Mouse (Mus musculus) heart, embryonic 14.5 days (tissue): ENCODE data around the gene Mier2. TPM values are rescaled to one million over a fixed set of nuclear protein-coding genes. Genes with fewer than 3 reads are reported as not detected.

ENCODE experiments used
- ATAC-seq: fragments of 200-750 bp; cut with Nextera tagmentation; 2 replicates; pipeline ENCODE4 v1.8.0; 2017; ENCODE audit warnings: low read depth, moderate TSS enrichment; ENCODE audit not compliant: insufficient number of reproducible peaks, insufficient read depth, low FRiP score
- H3K27ac ChIP-seq, 2 experiments: fragments of 200-500 bp in 1 of 2; fragments of 300-500 bp in 1 of 2; sonication (generic) in 1 of 2; replicated peaks in 1 of 2; 2 replicates each; pipeline ENCODE4 v1.5.1; 2012 to 2014; ENCODE audit warnings: low read depth in 2 of 2, low read length in 2 of 2, control low read depth in 1 of 2, mild to moderate bottlenecking in 1 of 2, mixed read lengths in 1 of 2; ENCODE audit not compliant: control insufficient read depth in 1 of 2, insufficient read depth in 1 of 2
- H3K27me3 ChIP-seq: fragments of 300-500 bp; sonication (generic); 2 replicates; pipeline ENCODE4 v1.6.1; 2014; ENCODE audit warnings: mild to moderate bottlenecking, low read length, control low read depth; ENCODE audit not compliant: control insufficient read depth, insufficient read depth
- H3K36me3 ChIP-seq: fragments of 300-500 bp; sonication (generic); 2 replicates; pipeline ENCODE4 v1.6.1; 2014; ENCODE audit warnings: mild to moderate bottlenecking, control low read depth, low read length, mixed read lengths; ENCODE audit not compliant: control insufficient read depth, insufficient read depth
- H3K4me1 ChIP-seq, 2 experiments: fragments of 200-500 bp in 1 of 2; fragments of 300-500 bp in 1 of 2; sonication (generic) in 1 of 2; 2 replicates each; pipeline ENCODE4 v1.6.1; 2012 to 2014; ENCODE audit warnings: low read length in 2 of 2, control low read depth in 1 of 2, mixed read lengths in 1 of 2; ENCODE audit not compliant: control insufficient read depth in 2 of 2, insufficient read depth in 2 of 2
- H3K4me2 ChIP-seq: fragments of 300-500 bp; sonication (generic); 2 replicates; pipeline ENCODE4 v1.6.1; 2014; ENCODE audit warnings: mild to moderate bottlenecking, low read length
- H3K4me3 ChIP-seq, 2 experiments: fragments of 200-500 bp in 1 of 2; fragments of 300-500 bp in 1 of 2; sonication (generic) in 1 of 2; 2 replicates each; pipeline ENCODE4 v1.5.1; 2012 to 2014; ENCODE audit warnings: low read length in 2 of 2, mild to moderate bottlenecking in 2 of 2, control low read depth in 1 of 2, low read depth in 1 of 2, moderate library complexity in 1 of 2; ENCODE audit not compliant: control insufficient read depth in 1 of 2, insufficient read depth in 1 of 2
- H3K9ac ChIP-seq: fragments of 300-500 bp; sonication (generic); 2 replicates; pipeline ENCODE4 v1.6.1; 2014; ENCODE audit warnings: mild to moderate bottlenecking, low read length
- H3K9me3 ChIP-seq: fragments of 300-500 bp; sonication (generic); 2 replicates; pipeline ENCODE4 v1.6.1; 2016; ENCODE audit warnings: low read length, control low read depth; ENCODE audit not compliant: control insufficient read depth
- WGBS: fragments of 180-500 bp; shearing (Covaris S2); extraction: QIAGEN DNeasy Blood & Tissue Kit; methylation state at CpG from one replicate; pipeline ENCODE4 v1.1.7; 2014; 5-methylcytosine and 5-hydroxymethylcytosine counted together
- polyA plus RNA-seq: library from polyadenylated mRNA; unstranded; fragments of >200 nt; fragmentation: Nextera tagmentation; extraction: Ambion mirVana; gene quantifications from 2 replicates; pipeline ENCODE4 v1.2.1, GENCODE M21; 2014

The Mier2 gene
- polyA plus RNA-seq, 1 experiment from 2014 or later = 30.6 TPM

- H3K27me3 ChIP-seq = no peaks in the 10 kb centered on the region
- no peak for ATAC-seq
- peaks cover 85% of the 10 kb centered on the region for H3K36me3 ChIP-seq
- no peak overlapping the region for H3K4me3 ChIP-seq
- no peak overlapping the region for H3K4me2 ChIP-seq
- H3K9me3 ChIP-seq = no peaks in the 10 kb centered on the region
- H3K9ac ChIP-seq = no peak overlapping the region
- peaks cover 2 to 4% of the 10 kb centered on the region in 2 experiments; a peak in 1 of 4 replicates for H3K4me1 ChIP-seq
- no peak overlapping the region for H3K27ac ChIP-seq
- WGBS = 92% methylated on average over 11 of the region's 11 CpGs
These were observed 8.5 kb downstream of the Mier2 start for GRCm38 (mm10) chr10:79546483-79546882.

- Histone ChIP-seq H3K36me3 (peaks cover 91% of the 10 kb centered on the region), H3K9ac (no peak overlapping the region), H3K27ac (no peak overlapping the region), H3K27me3 (no peaks in the 10 kb centered on the region), H3K4me1 (peaks cover 2 to 4% of the 10 kb centered on the region in 2 experiments; a peak in 1 of 4 replicates), H3K9me3 (no peaks in the 10 kb centered on the region), H3K4me3 (no peak overlapping the region), H3K4me2 (no peak overlapping the region)
- no peak for ATAC-seq
- WGBS = 87% methylated on average over 12 of the region's 12 CpGs
These were observed 9.1 kb downstream of the Mier2 start for GRCm38 (mm10) chr10:79545891-79546290.

- no peak for ATAC-seq
- peaks cover 2 to 4% of the 10 kb centered on the region in 2 experiments; a peak in 1 of 4 replicates for H3K4me1 ChIP-seq
- H3K27ac ChIP-seq = no peak overlapping the region
- H3K36me3 ChIP-seq = peaks cover 100% of the 10 kb centered on the region
- H3K9me3 ChIP-seq = no peaks in the 10 kb centered on the region
- no peaks in the 10 kb centered on the region for H3K27me3 ChIP-seq
- no peak overlapping the region for H3K9ac ChIP-seq
- H3K4me2 ChIP-seq = no peak overlapping the region
- WGBS = 95% methylated on average over 5 of the region's 5 CpGs
- H3K4me3 ChIP-seq = no peak overlapping the region
These were observed 10.4 kb downstream of the Mier2 start for GRCm38 (mm10) chr10:79544631-79545030.

- H3K4me3 ChIP-seq = no peak overlapping the region
- no peak overlapping the region for H3K9ac ChIP-seq
- WGBS = 58% methylated on average over 9 of the region's 9 CpGs
- H3K9me3 ChIP-seq = no peaks in the 10 kb centered on the region
- H3K4me1 ChIP-seq = peaks cover 2 to 4% of the 10 kb centered on the region in 2 experiments; a peak in 1 of 4 replicates
- peaks cover 100% of the 10 kb centered on the region for H3K36me3 ChIP-seq
- H3K27ac ChIP-seq = no peak overlapping the region
- H3K4me2 ChIP-seq = no peak overlapping the region
- no peaks in the 10 kb centered on the region for H3K27me3 ChIP-seq
- ATAC-seq = no peak
These were observed 11.0 kb downstream of the Mier2 start for GRCm38 (mm10) chr10:79543884-79544597.

GRCm38 (mm10) chr10:79542171-79542570 lies 12.8 kb downstream of the Mier2 start:
- Histone ChIP-seq H3K27me3 (no peaks in the 10 kb centered on the region), H3K36me3 (peaks cover 85% of the 10 kb centered on the region), H3K9me3 (no peaks in the 10 kb centered on the region), H3K4me3 (no peak overlapping the region), H3K27ac (no peak overlapping the region), H3K4me1 (0 out of 4 replicates have a peak, but pooled peaks cover 0 to under 1% of the 10 kb centered on the region in 2 experiments), H3K4me2 (no peak overlapping the region), H3K9ac (no peak overlapping the region)
- 91% methylated on average over 11 of the region's 11 CpGs for WGBS
- no peak for ATAC-seq

GRCm38 (mm10) chr10:79541522-79541921 lies 13.5 kb downstream of the Mier2 start:
- H3K36me3 ChIP-seq = peaks cover 79% of the 10 kb centered on the region
- H3K27ac ChIP-seq = no peak overlapping the region
- H3K27me3 ChIP-seq = no peaks in the 10 kb centered on the region
- no peak overlapping the region for H3K4me3 ChIP-seq
- H3K9me3 ChIP-seq = no peaks in the 10 kb centered on the region
- ATAC-seq = no peak
- no peak overlapping the region for H3K4me2 ChIP-seq
- no peak overlapping the region for H3K9ac ChIP-seq
- WGBS = 91% methylated on average over 15 of the region's 15 CpGs
- no peaks in the 10 kb centered on the region for H3K4me1 ChIP-seq

GRCm38 (mm10) chr10:79540746-79541145 lies 14.3 kb downstream of the Mier2 start:
- peaks cover 71% of the 10 kb centered on the region for H3K36me3 ChIP-seq
- no peak overlapping the region for H3K4me2 ChIP-seq
- H3K27me3 ChIP-seq = no peaks in the 10 kb centered on the region
- no peaks in the 10 kb centered on the region for H3K9me3 ChIP-seq
- H3K4me3 ChIP-seq = no peak overlapping the region
- H3K27ac ChIP-seq = no peak overlapping the region
- no peaks in the 10 kb centered on the region for H3K4me1 ChIP-seq
- H3K9ac ChIP-seq = no peak overlapping the region
- 96% methylated on average over 11 of the region's 11 CpGs for WGBS
- no peak for ATAC-seq
